Mouse (Mus musculus) kidney, adult 2 months (tissue): ENCODE measurements around the gene Ccl11.

Source experiments
- CTCF ChIP-seq: fragments of 200-500 bp; conservative IDR thresholded peaks from 2 replicates; pipeline ENCODE4 v1.5.1; 2011; ENCODE audit warnings: low read depth, mild to moderate bottlenecking, control low read depth, low read length, moderate library complexity, mixed read lengths; ENCODE audit not compliant: insufficient read depth, insufficient read length
- POLR2A ChIP-seq: fragments of 200-500 bp; IDR thresholded peaks from one replicate; pipeline ENCODE4 v1.6.1; 2011; ENCODE audit warnings: low read depth, low read length, control low read depth

DNA sequence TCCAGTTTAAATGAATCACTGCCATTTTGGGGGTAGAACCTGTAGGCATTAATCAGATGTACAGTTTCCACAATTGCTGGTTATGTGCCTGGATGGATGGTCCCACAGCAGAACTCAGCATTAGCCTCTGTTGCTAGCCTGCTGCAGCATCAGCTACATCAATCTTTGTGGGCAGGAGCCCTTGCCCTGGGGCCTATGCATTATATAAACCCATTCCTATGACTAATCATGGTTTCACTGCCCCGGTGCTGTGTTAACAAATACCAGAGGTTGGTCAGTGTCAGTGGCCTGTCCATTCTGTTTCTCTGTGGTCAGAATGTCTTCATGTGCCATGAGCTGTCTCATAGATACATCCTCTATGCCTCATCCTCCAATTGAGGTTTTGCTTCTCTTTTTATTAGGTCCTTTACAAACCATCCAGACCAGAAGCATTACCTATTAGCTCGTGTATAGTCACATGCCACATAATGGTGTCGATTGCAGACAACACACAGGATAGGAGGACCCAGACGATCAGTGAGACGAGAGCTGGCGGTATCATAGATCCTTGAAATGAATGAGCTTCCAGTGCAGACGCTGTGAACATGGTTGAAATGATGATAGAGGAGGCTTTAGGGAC lies 9.4 kb downstream of the Ccl11 start:
- no peak for TF ChIP-seq CTCF
- no peak for TF ChIP-seq POLR2A
